Mouse (Mus musculus): Measurements from ENCODE around the gene Atp2b1.

- TF ChIP-seq POLR2A (IDR thresholded peaks at IDR 0.05; ENCODE audit: control insufficient read depth, extremely low read depth, insufficient read depth, low read length, poor library complexity): no peak
- no peak for TF ChIP-seq CTCF (IDR thresholded peaks at IDR 0.05; ENCODE audit: borderline replicate concordance, control insufficient read depth, extremely low read depth, insufficient read depth, low read length, poor library complexity)
Measured at GRCm38 (mm10) chr10:98970917-98971316, 56.7 kb downstream of the Atp2b1 start.

All from thymus, adult 2 months (tissue).